Mouse (Mus musculus): ENCODE data around the gene Pappa. TPM values are rescaled to one million over a fixed set of nuclear protein-coding genes. Genes with fewer than 3 reads are reported as not detected.

Gene Pappa
- total RNA-seq, 1 experiment from 2014 or later, result 0.39 TPM

DNA sequence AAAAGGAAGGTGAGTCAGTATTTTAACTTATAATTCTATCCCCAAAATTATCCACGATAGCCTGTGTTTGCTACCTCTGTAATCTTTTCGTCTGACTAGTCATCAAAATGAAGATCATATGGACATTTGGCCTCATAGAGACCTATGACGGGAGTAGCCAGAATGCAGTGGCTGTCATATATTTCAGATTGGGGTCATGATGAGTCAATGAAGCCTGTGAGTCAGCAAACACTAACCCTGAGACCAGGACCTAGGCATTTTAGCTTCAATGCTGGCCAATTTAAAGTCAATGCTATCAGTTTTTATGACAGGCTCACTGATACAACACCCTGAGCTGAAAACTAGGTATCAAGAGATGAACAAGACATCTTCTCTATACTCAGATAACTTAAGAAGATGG, 50.5 kb downstream of the Pappa start:
- no peak for DNase-seq

- no peak for DNase-seq
Observed at GRCm38 (mm10) chr4:65178146-65178545, 54.2 kb downstream of the Pappa start.

DNA sequence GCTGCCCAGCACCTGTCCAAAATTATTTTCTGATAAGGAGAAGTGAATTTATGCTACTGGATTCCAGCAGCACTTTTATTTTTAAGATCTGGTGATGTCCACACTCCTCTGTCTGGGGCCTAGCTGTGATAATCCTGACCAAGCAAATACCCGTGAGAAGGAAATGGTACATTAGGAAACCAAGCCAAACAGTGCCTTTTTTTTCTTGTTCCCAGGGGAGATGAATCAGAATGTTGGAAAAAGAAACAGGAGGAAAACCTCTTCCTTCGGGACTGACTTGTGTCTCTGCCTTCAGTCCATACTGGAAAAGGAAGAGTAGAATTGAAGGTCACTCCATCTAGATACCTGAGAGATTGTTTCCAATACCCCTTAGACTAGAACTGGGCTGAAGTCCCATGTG, 63.3 kb downstream of the Pappa start:
- DNase-seq, result no peak

GRCm38 (mm10) chr4:65187716-65188115, 63.7 kb downstream of the Pappa start:
- DNase-seq, result no peak

DNA sequence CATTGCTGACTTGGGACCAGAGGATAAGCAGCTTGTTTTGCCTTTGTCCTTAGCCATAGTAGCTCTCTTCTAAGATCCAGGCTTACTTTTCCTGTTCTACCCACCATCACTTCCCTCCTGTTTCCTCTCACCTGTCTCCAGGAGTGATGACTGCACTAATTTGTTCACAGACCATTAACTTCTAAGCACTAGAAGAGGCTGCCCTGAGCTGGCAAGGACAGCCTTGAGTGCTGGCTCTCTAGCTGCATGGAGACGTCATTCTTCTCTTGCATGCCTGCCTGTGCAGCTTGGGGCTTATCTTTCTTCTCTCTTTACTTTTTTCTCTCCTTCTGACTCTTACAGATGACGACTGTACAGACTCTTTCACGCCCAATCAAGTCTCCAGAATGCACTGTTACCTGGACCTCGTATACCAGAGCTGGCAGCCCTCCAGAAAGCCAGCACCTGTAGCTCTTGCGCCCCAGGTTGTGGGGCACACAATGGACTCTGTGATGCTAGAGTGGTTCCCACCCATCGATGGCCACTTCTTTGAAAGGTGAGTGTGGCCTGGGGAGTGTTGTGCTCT, 65.0 kb downstream of the Pappa start:
- DNase-seq, result no peak

- DNase-seq, result no peak
Observed at GRCm38 (mm10) chr4:65192810-65193209, 68.8 kb downstream of the Pappa start.

DNA sequence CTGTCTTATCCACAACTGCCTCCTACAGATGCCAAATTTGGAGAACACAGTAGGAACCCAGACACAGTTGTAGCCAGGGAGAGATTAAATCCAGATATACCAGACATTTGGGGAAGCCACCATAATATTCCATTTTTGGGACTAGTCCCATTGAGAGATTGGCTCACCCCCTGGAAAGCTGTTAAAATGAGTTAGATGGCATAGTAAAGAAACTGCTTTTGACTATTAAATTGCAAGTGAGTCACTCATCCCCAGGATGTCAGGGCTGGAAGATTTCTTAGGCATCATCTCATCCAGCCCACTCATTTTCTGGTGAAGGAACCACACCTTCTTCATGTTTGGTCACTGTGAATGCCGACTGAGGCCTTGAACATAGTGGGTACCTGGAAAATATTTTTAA, 72.0 kb downstream of the Pappa start:
- DNase-seq, result no peak

DNA sequence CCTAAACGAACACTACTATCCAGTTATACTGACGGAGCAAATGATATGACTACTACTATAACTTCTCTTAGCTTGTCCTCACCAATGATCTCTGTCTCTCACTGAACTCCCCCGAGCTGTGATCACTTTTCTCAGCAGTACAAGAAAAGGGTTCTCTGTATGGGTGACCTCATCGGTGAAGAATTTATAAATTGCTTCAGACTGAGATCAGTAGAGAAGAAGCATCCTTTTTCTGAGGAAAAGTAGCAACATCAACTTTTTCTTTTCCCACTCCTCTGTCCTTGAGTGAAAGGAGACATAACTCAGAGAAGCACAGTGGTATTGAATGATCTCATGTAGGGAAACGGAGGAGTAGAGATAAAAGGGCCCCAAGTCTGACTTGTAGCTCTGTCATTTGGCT, 79.7 kb downstream of the Pappa start:
- DNase-seq, result no peak

DNA sequence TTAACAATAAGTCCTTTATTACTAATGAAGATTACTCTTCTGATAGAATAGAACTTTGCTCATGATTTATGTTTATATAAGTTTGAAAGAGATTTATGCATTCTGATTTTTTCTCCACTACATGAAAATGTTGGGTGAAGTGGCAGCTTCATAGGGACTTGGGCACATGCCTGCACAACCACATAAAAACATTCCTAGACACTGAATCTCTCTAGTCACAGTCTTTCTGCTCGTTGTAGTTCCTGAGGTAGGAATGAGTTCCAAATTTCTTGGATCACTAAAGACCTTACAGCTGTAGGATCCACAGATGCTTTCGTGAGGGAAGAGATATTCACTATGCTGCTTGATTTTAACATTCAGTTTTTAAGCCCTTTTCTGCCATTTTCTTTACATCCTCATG, 81.5 kb downstream of the Pappa start:
- no peak for DNase-seq

DNA sequence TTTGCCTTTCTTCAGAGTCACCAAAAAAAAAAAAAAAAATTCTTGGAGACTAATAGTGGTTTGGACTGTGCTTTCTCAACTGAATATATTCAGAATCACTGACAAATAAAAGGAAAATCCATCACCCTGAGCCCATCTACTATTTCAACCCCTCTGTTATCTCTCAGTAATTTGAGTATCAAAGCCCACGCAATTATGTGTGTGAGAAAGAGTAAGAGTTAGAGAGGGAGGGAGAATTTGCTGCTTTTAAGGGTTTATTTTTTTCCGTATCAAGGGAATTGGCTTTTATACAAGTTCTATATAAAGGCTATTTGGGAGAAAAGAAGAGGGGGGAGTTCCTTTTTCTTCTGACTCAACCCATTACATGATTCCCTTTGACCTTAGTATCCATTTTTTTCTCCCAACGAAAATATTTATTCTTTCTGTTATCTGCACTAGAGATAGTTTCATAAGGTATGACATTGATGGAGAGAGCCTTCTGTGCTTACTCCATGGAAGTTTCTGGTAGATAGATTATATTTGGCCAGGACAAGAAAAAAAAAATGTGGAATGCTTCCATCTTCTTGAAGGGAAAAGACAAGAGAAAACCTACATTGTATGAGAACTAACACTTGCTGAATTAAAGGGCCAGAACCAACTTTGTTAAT, 85.5 kb downstream of the Pappa start:
- no peak for DNase-seq

- DNase-seq, result no peak
Observed at GRCm38 (mm10) chr4:65216682-65217081, 92.7 kb downstream of the Pappa start.

DNA sequence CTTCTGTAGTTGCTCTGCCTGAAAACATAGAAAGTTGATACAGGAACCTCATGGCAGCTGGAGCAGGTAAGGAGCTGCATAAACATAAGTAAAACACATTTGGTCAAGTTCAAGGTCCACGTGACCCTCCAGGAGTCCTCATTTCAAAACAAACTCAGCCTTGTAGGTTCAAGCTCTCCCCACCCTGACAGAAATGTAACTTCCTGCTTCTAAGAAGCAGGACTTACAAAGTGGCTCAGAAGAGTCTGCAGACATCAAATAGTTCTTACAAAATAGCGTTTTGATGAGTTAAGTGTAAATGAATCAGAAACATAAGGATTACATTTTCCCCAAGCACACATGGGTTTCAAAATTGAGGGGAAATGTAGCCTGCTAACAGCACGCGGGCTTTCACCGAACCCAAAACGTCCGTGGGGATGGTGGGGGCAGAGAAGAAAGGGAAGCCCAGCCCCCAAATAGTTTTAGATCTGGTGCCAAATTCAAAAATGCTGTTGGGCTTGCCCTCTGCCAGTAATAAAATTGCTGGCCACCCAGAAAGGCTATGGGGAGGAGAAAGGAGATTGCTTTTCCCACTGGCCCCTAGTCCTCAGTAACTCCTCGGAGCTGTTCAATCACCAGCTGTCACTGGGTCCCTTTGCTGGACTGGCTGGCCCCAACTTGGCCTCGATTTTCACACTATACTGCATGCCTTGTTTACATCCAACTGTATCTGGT, 93.8 kb downstream of the Pappa start:
- DNase-seq, result no peak

DNA sequence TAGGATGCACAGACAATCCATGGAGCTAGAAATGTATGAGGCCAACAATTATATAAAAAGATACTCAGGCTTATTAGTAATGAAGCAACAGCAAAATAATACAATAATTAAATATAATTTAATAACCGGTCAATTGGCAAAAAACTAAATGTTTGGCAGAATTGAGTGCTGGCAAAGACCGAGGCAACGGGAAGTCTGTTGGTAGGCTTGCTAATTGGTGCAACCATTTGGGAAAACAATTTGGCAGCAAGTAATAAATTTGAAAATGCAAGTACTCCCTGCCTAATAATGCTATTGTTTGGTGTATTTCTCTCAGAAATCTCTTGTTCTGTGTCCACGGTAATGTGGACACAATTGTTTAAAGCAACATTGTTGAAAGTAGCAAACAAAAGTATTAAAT, 99.9 kb downstream of the Pappa start:
- DNase-seq, result no peak

DNA sequence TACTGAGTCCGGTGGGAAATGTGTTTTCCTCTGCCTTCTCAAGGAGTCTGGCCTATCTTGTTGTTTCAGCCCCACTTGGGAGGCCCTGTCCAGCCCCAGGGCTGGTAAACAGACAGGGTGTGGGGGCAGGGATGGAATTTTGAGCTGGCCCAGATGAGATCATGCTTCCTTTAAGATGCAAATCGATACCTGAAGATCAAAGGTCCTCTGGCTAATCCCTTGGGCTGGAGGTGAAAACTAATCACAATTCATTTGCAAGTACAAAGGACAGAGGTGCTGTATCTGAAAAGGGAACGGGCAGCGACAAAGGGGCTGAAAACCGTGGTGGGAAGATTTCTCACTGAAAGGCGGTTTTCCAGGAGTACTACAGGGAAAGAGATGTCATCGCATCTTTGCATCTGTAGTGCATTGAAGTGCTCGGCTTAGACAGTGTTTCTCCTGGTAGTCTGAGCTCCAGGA, 114.6 kb downstream of the Pappa start:
- DNase-seq, result no peak

DNA sequence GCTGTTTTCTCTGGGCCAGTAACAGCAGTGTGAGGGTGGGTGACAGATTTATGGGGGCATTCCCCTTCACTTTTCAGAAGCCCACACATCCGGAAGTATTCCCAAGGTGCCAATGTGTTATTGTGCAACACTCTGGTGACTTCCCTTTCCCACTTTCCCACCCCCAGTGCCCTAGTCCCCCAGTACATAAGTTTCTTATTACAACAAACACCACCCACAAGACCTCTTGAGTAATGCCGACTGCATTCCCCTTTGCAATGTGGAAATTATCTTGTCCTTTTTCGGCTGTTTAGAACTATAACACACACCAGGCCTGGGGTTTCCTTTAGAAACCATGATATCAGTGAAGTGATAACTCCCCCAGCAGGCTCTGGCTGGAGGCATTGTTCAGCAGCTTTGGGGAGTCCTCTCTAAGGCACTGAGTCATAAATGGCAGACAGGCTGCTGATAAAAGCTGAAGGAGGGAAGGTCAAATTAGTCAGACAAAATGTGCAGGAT, 118.5 kb downstream of the Pappa start:
- DNase-seq, result peak; percentile 4

DNA sequence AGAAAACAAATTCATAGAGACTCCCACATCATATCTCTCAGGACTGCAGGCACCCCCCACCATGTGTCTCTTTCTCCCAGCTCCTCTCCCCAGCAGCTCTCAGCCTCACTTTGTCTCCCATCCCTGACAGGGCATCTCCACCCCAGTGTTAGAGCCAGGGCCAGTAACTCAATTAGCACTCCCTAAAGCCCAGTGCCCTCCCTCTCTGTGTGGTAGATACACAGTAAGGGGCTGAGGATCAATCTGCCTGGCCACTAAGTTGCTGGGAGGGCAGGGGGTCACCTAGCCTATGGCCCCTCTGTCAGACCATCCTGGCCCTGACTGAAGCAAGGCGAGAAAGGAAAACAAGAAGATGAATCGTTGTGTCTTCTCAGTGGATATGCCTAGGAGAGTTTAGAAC, 119.3 kb downstream of the Pappa start:
- no peak for DNase-seq

GRCm38 (mm10) chr4:65245015-65245414, 121.0 kb downstream of the Pappa start:
- DNase-seq, result no peak

DNA sequence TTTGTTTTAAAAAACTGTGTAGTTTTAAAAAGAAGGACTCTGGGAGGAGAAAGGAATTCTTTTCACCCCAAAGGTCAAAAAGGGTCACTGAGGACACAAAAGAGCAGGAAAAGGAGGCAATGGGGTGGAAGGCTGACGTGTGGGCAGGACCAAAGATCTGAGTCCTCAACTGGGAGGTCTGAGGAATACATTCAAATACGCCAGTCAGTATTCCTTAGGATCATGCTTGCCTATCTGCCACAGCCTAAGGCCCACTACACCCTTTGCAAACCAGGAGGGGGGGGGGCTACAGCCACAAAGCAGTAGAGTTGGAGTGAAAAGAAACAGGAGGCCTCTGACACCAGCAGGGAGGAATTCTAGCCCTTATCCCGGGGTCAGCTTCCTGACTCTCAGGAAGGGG, 121.5 kb downstream of the Pappa start:
- DNase-seq, result no peak

DNA sequence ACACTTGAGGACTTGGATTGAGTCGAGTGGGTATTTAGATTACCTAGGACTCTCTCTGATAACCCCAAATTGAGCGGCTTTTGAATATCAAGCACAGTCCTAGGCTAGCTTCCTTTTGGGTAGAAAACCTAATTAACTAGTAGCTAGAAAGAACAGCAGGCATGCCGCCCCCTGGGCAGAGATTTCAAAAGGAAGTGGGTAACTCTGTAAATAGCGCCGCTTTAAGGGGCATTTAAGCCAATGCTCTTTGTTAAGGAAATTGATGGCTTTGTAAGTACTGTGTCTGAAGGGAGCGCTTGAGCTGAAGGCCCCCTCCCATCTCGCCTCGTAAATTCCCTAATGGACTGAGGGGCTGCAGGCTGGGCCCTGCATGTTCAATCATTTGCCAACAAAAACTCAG, 128.2 kb downstream of the Pappa start:
- no peak for DNase-seq

- no peak for DNase-seq
Observed at GRCm38 (mm10) chr4:65254073-65254472, 130.1 kb downstream of the Pappa start.

- no peak for DNase-seq
Observed at GRCm38 (mm10) chr4:65267066-65267465, 143.1 kb downstream of the Pappa start.

GRCm38 (mm10) chr4:65269996-65270395, 146.0 kb downstream of the Pappa start:
- no peak for DNase-seq

- DNase-seq, result no peak
Observed at GRCm38 (mm10) chr4:65272295-65272694, 148.3 kb downstream of the Pappa start.

Data from adrenal gland, postnatal 25 days (tissue).